Mouse (Mus musculus) neural tube, embryonic 14.5 days (tissue): ENCODE results near the gene Ccdc177. TPM values are rescaled to one million over a fixed set of nuclear protein-coding genes. Genes with fewer than 3 reads are reported as not detected.

ENCODE experiments used
- ATAC-seq: fragments of 200-750 bp; cut with Nextera tagmentation; 2 replicates; pipeline ENCODE4 v1.8.0; 2017; ENCODE audit warnings: low read depth, mild to moderate bottlenecking, moderate TSS enrichment, moderate library complexity
- H3K27ac ChIP-seq: fragments of 300-500 bp; sonication (generic); 2 replicates; pipeline ENCODE4 v1.5.1; 2014; ENCODE audit warnings: low read depth, mild to moderate bottlenecking, control low read depth, low read length, moderate library complexity, mixed read lengths
- H3K27me3 ChIP-seq: fragments of 300-500 bp; sonication (generic); 2 replicates; pipeline ENCODE4 v1.6.1; 2014; ENCODE audit warnings: low read length; ENCODE audit not compliant: control insufficient read depth, insufficient read depth
- H3K36me3 ChIP-seq: fragments of 300-500 bp; sonication (generic); 2 replicates; pipeline ENCODE4 v1.6.1; 2014; ENCODE audit warnings: low read length, mixed read lengths; ENCODE audit not compliant: control insufficient read depth, insufficient read depth
- H3K4me1 ChIP-seq: fragments of 300-500 bp; sonication (generic); 2 replicates; pipeline ENCODE4 v1.6.1; 2014; ENCODE audit warnings: low read length; ENCODE audit not compliant: control insufficient read depth, insufficient read depth
- H3K4me2 ChIP-seq: fragments of 300-500 bp; sonication (generic); 2 replicates; pipeline ENCODE4 v1.6.1; 2014; ENCODE audit warnings: mild to moderate bottlenecking, low read depth, low read length, control low read depth
- H3K4me3 ChIP-seq: fragments of 300-500 bp; sonication (generic); 2 replicates; pipeline ENCODE4 v1.5.1; 2014; ENCODE audit warnings: low read depth, low read length, control low read depth, mixed read lengths
- H3K9ac ChIP-seq: fragments of 300-500 bp; sonication (generic); replicated peaks from 2 replicates; pipeline ENCODE4 v1.6.1; 2014; ENCODE audit warnings: low read depth, mild to moderate bottlenecking, control low read depth, low read length, mixed read lengths
- H3K9me3 ChIP-seq: fragments of 300-500 bp; sonication (generic); 2 replicates; pipeline ENCODE4 v1.6.1; 2016; ENCODE audit warnings: low read length; ENCODE audit not compliant: control insufficient read depth
- WGBS: fragments of 180-500 bp; shearing (Covaris S2); extraction: QIAGEN DNeasy Blood & Tissue Kit; methylation state at CpG from one replicate; pipeline ENCODE4 v1.1.7; 2014; 5-methylcytosine and 5-hydroxymethylcytosine counted together
- polyA plus RNA-seq: library from polyadenylated mRNA; unstranded; fragments of >200 nt; fragmentation: Nextera tagmentation; extraction: Ambion mirVana; gene quantifications from 2 replicates; pipeline ENCODE4 v1.2.1, GENCODE M21; 2014

The Ccdc177 gene
- polyA plus RNA-seq, 1 experiment from 2014 or later, result 3.6 TPM

DNA sequence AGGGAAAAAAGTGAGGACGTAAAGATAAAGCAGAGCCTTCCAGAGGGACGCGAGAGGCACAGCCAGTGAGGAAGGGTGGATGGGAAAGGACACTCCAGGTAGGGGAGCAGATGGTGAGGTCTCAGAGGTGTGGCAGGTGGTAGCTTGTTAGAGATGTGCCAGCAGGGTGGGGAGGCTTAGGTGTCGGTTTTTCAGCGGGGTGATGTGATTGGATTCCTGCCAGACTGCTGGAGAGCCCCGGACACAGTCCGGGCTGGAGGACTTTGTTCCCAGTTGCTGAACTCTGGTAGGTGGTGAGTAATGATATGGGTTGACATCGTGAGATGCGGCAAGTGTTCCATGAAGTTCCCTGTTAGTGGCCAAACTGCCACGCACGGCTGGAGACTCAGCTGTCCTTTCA is 27.1 kb upstream of the Ccdc177 start:
- Histone ChIP-seq H3K9me3 (no peaks in the 10 kb centered on the region), H3K27ac (no peak overlapping the region), H3K4me3 (no peak overlapping the region), H3K9ac (no peak overlapping the region), H3K4me1 (peaks cover 11% of the 10 kb centered on the region), H3K36me3 (no peaks in the 10 kb centered on the region), H3K27me3 (no peaks in the 10 kb centered on the region), H3K4me2 (no peak overlapping the region)
- 52% methylated on average over 11 of the region's 11 CpGs for WGBS
- no peak for ATAC-seq

DNA sequence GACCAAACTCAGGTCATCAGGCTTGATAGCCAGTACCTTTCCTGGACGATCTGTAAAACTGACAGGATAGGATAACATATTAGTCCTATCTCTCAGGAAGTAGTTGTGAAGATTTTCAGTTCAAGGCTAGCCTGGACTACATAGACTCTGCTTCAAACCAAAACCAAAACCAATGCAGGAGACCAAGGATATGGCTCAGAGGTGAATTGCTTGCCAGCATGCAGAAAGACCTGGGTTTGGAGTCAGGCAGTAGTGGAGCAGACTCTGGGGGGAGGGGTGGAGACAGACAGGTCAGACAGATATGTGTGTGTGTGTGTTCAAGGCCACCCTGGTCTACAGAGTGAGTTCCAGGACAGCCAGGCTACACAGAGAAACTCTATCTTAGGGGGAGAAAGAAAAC is 26.1 kb upstream of the Ccdc177 start:
- 83% methylated on average over 1 of the region's 1 CpGs for WGBS
- H3K9ac ChIP-seq, result no peak overlapping the region

DNA sequence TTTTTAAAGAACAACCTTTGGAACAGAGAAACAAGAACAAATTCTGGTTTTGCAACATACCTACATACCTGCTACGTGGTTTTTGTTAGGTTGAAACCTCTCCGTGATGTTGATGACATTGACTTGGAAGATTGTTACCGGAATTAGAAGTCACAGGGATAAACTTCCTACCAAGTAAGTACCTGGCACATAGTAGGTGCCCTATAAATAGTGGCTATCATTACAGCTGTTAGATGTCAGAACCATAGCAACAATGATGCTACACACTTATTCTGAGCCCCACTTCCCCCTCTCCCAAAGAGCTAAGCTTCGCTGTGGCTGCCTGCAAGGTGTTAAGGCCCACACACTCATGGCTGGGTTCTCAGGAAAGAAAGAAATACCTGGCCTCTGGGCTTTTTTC is 25.1 kb upstream of the Ccdc177 start:
- 93% methylated on average over 4 of the region's 4 CpGs for WGBS
- H3K9me3 ChIP-seq, result no peaks in the 10 kb centered on the region
- no peak overlapping the region for H3K9ac ChIP-seq
- no peak for ATAC-seq
- H3K4me1 ChIP-seq, result peaks cover 4% of the 10 kb centered on the region; the same call in 1 of the 2 replicates
- no peak overlapping the region for H3K4me3 ChIP-seq
- no peaks in the 10 kb centered on the region for H3K36me3 ChIP-seq
- no peak overlapping the region for H3K4me2 ChIP-seq
- H3K27ac ChIP-seq, result no peak overlapping the region
- no peaks in the 10 kb centered on the region for H3K27me3 ChIP-seq

More for the DNA sequence above, 26.1 kb upstream of the Ccdc177 start:
- Histone ChIP-seq H3K27me3 (no peaks in the 10 kb centered on the region), H3K4me3 (no peak overlapping the region), H3K4me2 (no peak overlapping the region), H3K9me3 (no peaks in the 10 kb centered on the region), H3K4me1 (peaks cover 5% of the 10 kb centered on the region), H3K36me3 (no peaks in the 10 kb centered on the region), H3K27ac (no peak overlapping the region)
- ATAC-seq, result no peak

GRCm38 (mm10) chr12:80785005-80785404 is 24.5 kb upstream of the Ccdc177 start:
- Histone ChIP-seq H3K9ac (no peak overlapping the region), H3K27me3 (no peaks in the 10 kb centered on the region), H3K36me3 (no peaks in the 10 kb centered on the region), H3K4me3 (no peak overlapping the region), H3K4me1 (peaks cover 4% of the 10 kb centered on the region; the same call in 1 of the 2 replicates), H3K4me2 (no peak overlapping the region), H3K9me3 (no peaks in the 10 kb centered on the region), H3K27ac (no peak overlapping the region)
- ATAC-seq, result no peak
- 93% methylated on average over 5 of the region's 5 CpGs for WGBS

- H3K9ac ChIP-seq, result no peak overlapping the region
- H3K9me3 ChIP-seq, result no peaks in the 10 kb centered on the region
- H3K27ac ChIP-seq, result no peak overlapping the region
- H3K36me3 ChIP-seq, result no peaks in the 10 kb centered on the region
- no peaks in the 10 kb centered on the region for H3K4me1 ChIP-seq
- ATAC-seq, result no peak
- 76% methylated on average over 1 of the region's 1 CpGs for WGBS
- no peak overlapping the region for H3K4me3 ChIP-seq
- no peak overlapping the region for H3K4me2 ChIP-seq
- H3K27me3 ChIP-seq, result no peaks in the 10 kb centered on the region
Measured at GRCm38 (mm10) chr12:80783889-80784288, 23.4 kb upstream of the Ccdc177 start.

- ATAC-seq, result no peak
- Histone ChIP-seq H3K27me3 (no peaks in the 10 kb centered on the region), H3K9me3 (no peaks in the 10 kb centered on the region), H3K27ac (no peak overlapping the region), H3K4me3 (no peak overlapping the region), H3K36me3 (no peaks in the 10 kb centered on the region), H3K4me1 (no peaks in the 10 kb centered on the region), H3K9ac (no peak overlapping the region), H3K4me2 (no peak overlapping the region)
- WGBS, result 60% methylated on average over 3 of the region's 3 CpGs
Measured at GRCm38 (mm10) chr12:80782892-80783291, 22.4 kb upstream of the Ccdc177 start.

- no peak overlapping the region for H3K27ac ChIP-seq
- no peak overlapping the region for H3K4me2 ChIP-seq
- no peaks in the 10 kb centered on the region for H3K36me3 ChIP-seq
- H3K4me1 ChIP-seq, result no peaks in the 10 kb centered on the region
- ATAC-seq, result no peak
- H3K9me3 ChIP-seq, result no peaks in the 10 kb centered on the region
- no peaks in the 10 kb centered on the region for H3K27me3 ChIP-seq
- WGBS, result 85% methylated on average over 3 of the region's 3 CpGs
- no peak overlapping the region for H3K4me3 ChIP-seq
- no peak overlapping the region for H3K9ac ChIP-seq
Measured at GRCm38 (mm10) chr12:80782190-80782589, 21.7 kb upstream of the Ccdc177 start.

DNA sequence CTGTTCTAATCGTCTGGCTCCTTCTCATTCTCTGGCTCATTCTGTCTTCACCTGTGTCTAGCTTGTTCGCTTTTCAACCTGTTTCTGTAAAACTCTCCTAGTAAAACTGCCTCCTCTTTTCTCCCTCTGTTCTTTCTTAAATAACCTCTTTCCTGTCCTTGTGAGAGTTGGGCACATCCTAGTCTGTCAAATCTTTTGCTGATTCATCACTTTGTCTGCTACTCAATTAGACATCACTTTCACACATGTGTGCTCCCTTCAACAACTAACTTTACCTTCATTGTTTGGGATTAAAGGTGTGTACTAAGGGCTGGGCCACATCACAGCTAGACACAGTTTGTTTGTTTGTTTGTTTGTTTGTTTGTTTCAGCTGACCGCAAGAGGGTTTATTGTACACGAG is 19.3 kb upstream of the Ccdc177 start:
- H3K9me3 ChIP-seq, result no peaks in the 10 kb centered on the region
- no peaks in the 10 kb centered on the region for H3K36me3 ChIP-seq
- H3K9ac ChIP-seq, result no peak overlapping the region
- H3K27me3 ChIP-seq, result no peaks in the 10 kb centered on the region
- no peaks in the 10 kb centered on the region for H3K4me1 ChIP-seq
- H3K27ac ChIP-seq, result no peak overlapping the region
- no peak for ATAC-seq
- H3K4me2 ChIP-seq, result no peak overlapping the region
- no peak overlapping the region for H3K4me3 ChIP-seq
- WGBS, result 87% methylated on average over 4 of the region's 4 CpGs

DNA sequence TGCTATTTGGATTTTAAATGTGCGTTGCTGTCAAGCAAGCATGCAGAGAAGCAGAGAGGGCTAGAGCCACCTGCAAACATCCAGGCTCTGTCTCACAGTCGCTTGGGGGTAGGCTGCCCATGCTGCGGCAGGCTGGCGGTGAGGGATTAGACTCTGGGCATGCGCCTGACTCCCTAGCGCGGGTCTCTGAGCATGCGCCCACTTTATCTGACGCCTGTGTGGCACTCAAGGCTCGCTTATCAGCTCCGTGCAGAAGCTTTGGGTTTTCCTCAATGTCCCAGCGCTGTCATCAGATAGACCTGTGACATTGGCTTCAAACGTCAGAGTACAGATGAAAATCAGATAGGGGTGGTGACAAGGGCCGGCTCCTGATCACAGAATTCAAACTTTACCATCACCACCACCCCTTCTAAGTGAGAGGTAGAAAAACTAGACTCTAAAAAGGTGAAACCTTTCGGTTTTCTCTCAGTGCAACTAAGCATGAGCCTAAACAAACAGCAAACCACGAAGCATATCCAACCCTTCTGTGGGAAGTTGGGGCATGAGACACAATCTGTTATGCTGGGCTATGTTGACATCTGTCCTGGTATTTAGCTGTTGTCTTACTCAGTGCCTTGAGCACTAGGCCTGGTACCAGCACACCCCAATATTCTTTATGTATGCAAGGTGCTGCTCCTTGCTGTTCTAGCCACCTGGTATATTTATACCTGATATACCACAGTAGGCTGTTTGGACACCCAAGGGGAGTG is 17.9 kb upstream of the Ccdc177 start:
- WGBS, result 82% methylated on average over 16 of the region's 16 CpGs
- no peaks in the 10 kb centered on the region for H3K27me3 ChIP-seq
- no peak overlapping the region for H3K27ac ChIP-seq
- no peaks in the 10 kb centered on the region for H3K36me3 ChIP-seq
- H3K4me3 ChIP-seq, result no peak overlapping the region
- no peaks in the 10 kb centered on the region for H3K9me3 ChIP-seq
- H3K9ac ChIP-seq, result no peak overlapping the region
- ATAC-seq, result no peak
- no peaks in the 10 kb centered on the region for H3K4me1 ChIP-seq
- H3K4me2 ChIP-seq, result no peak overlapping the region
